Comparison of ENCODE assay signal across 17 mouse cellular contexts in the genomic region with DNA sequence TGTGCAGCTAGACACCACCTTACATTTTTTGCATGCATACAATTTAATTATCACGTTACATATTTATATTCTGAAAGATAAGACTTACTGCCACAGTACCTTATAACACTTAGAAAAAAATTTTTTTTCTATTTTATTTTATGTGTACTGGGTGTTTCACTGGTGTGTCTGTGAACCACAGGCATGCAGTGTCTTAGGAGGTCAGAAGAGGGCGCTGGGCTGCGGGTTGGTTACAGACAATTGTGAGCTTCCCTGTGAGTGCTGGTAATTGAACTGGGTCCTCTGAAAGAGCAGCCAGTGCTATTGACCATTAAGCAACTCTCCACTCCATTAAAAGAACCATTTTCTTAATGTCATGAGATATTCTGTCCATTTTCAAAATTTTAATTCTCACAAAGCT. TPM values are rescaled to one million over a fixed set of nuclear protein-coding genes. Genes with fewer than 3 reads are reported as not detected.
DNase-seq lines count a peak whose midpoint lies in the region; ATAC-seq and TF ChIP-seq lines count a peak whose summit lies in the region.
"Had no signal": no experiment of that assay in that cellular context is flagged by ENCODE, and none has a peak within 500 bp of the region (broad histone marks: within the 10 kb centered on the region; RNA-seq: fewer than 3 reads in every experiment).

No protein-coding gene starts in this region.

- peaks cover 4% of the 10 kb centered on the region; the same call in 1 of the 2 replicates for H3K79me2 ChIP-seq in heart, adult 2 months (replicated peaks; ENCODE audit: control insufficient read depth, insufficient read depth, low read length)
- H3K79me2 ChIP-seq in MEL (ENCODE audit: control insufficient read depth, insufficient read depth, low read length, poor library complexity), result no peaks in the 10 kb centered on the region

- H3K36me3 ChIP-seq in heart, adult 2 months (ENCODE audit: control insufficient read depth, insufficient read depth, low read length), result peaks cover 2% of the 10 kb centered on the region; the same call in 1 of the 2 replicates
- H3K36me3 ChIP-seq in midbrain, postnatal 0 days (ENCODE audit: insufficient read depth, low read length), result no peaks in the 10 kb centered on the region
- no peaks in the 10 kb centered on the region for H3K36me3 ChIP-seq in midbrain, embryonic 11.5 days (ENCODE audit: control insufficient read depth, insufficient read depth, low read length)
- no peaks in the 10 kb centered on the region for H3K36me3 ChIP-seq in MEL (ENCODE audit: control insufficient read depth in 1 of 2, insufficient read depth in 2 of 2, low read length in 2 of 2)
- 0 out of 2 replicates have a peak, but pooled peaks cover 2% of the 10 kb centered on the region for H3K36me3 ChIP-seq in small intestine, adult 2 months (ENCODE audit: control insufficient read depth, insufficient read depth, low read length)
- H3K36me3 ChIP-seq: embryonic facial prominence, embryonic 15.5 days; forebrain, embryonic 15.5 days; limb, embryonic 13.5 days; midbrain, embryonic 13.5 days; stomach, embryonic 15.5 days had no signal

- H3K4me3 ChIP-seq in heart, adult 2 months, result no peak overlapping the region
- H3K4me3 ChIP-seq in midbrain, postnatal 0 days (ENCODE audit: low read depth, low read length), result no peak overlapping the region
- H3K4me3 ChIP-seq in midbrain, embryonic 11.5 days (ENCODE audit: low read depth, low read length), result no peak overlapping the region
- H3K4me3 ChIP-seq in MEL (ENCODE audit: control insufficient read depth in 1 of 2, insufficient read depth in 1 of 2, low read depth in 2 of 2, low read length in 2 of 2), result no peak overlapping the region
- no peak overlapping the region for H3K4me3 ChIP-seq in small intestine, adult 2 months (ENCODE audit: low read depth, low read length)
- H3K4me3 ChIP-seq: embryonic facial prominence, embryonic 15.5 days; forebrain, embryonic 15.5 days; left cerebral cortex, adult 2 months; limb, embryonic 13.5 days; midbrain, embryonic 13.5 days; stomach, embryonic 15.5 days had no signal

- 84% methylated on average over 3 of the region's 3 CpGs for WGBS in heart, adult 2 months
- 85% methylated on average over 3 of the region's 3 CpGs for WGBS in midbrain, postnatal 0 days
- WGBS in midbrain, embryonic 11.5 days, result 81% methylated on average over 3 of the region's 3 CpGs
- 82% methylated on average over 3 of the region's 3 CpGs for WGBS in small intestine, adult 2 months

- no peaks in the 10 kb centered on the region for H3K9me3 ChIP-seq in midbrain, postnatal 0 days (ENCODE audit: low read length)
- H3K9me3 ChIP-seq in midbrain, embryonic 11.5 days (ENCODE audit: control insufficient read depth, low read length), result no peaks in the 10 kb centered on the region
- no peaks in the 10 kb centered on the region for H3K9me3 ChIP-seq in MEL (replicated peaks; ENCODE audit: insufficient read depth, low read length)
- H3K9me3 ChIP-seq: embryonic facial prominence, embryonic 15.5 days; forebrain, embryonic 15.5 days; limb, embryonic 13.5 days; midbrain, embryonic 13.5 days; stomach, embryonic 15.5 days had no signal

- no peak for TF ChIP-seq POLR2A in heart, adult 2 months (IDR thresholded peaks at IDR 0.05; ENCODE audit: insufficient read depth, low read depth, low read length)
- no peak for TF ChIP-seq POLR2A in MEL (IDR thresholded peaks at IDR 0.05; ENCODE audit: control insufficient read depth in 1 of 2, insufficient read depth in 1 of 2, low read depth in 1 of 2, low read length in 2 of 2, poor library complexity in 1 of 2)
- no peak for TF ChIP-seq POLR2A in small intestine, adult 2 months (IDR thresholded peaks at IDR 0.05; ENCODE audit: low read depth, low read length)

- ATAC-seq in midbrain, postnatal 0 days (ENCODE audit: low FRiP score), result no peak
- no peak for ATAC-seq in midbrain, embryonic 11.5 days (ENCODE audit: low FRiP score)
- ATAC-seq: forebrain, embryonic 15.5 days; midbrain, embryonic 13.5 days had no signal

- intact Hi-C loops in heart, adult 2 months (cut with DNase I), result no loop called here
- intact Hi-C loops in heart, postnatal 25 days (cut with DNase I), result no loop called here

- no peak overlapping the region for H3K4me2 ChIP-seq in midbrain, postnatal 0 days (ENCODE audit: low read depth, low read length, poor library complexity, severe bottlenecking)
- no peak overlapping the region for H3K4me2 ChIP-seq in midbrain, embryonic 11.5 days
- H3K4me2 ChIP-seq: embryonic facial prominence, embryonic 15.5 days; forebrain, embryonic 15.5 days; heart, embryonic 11.5 days; limb, embryonic 13.5 days; midbrain, embryonic 13.5 days; stomach, embryonic 15.5 days had no signal

- no peak overlapping the region for H3K9ac ChIP-seq in heart, adult 2 months (ENCODE audit: low read depth, low read length)
- no peak overlapping the region for H3K9ac ChIP-seq in midbrain, postnatal 0 days (replicated peaks; ENCODE audit: low read length, poor library complexity, severe bottlenecking)
- H3K9ac ChIP-seq in midbrain, embryonic 11.5 days (ENCODE audit: low read length), result no peak overlapping the region
- no peak overlapping the region for H3K9ac ChIP-seq in MEL (ENCODE audit: control insufficient read depth, low read depth, low read length, poor library complexity, severe bottlenecking)
- H3K9ac ChIP-seq: embryonic facial prominence, embryonic 15.5 days; forebrain, embryonic 15.5 days; limb, embryonic 13.5 days; midbrain, embryonic 13.5 days; stomach, embryonic 15.5 days had no signal

- peaks cover 4% of the 10 kb centered on the region; the same call in 1 of the 2 replicates for H3K4me1 ChIP-seq in heart, adult 2 months (ENCODE audit: control insufficient read depth, insufficient read depth, low read length)
- no peaks in the 10 kb centered on the region for H3K4me1 ChIP-seq in midbrain, postnatal 0 days (ENCODE audit: insufficient read depth, low read length)
- H3K4me1 ChIP-seq in midbrain, embryonic 11.5 days (ENCODE audit: control insufficient read depth, insufficient read depth, low read length), result no peaks in the 10 kb centered on the region
- no peaks in the 10 kb centered on the region for H3K4me1 ChIP-seq in MEL (ENCODE audit: control insufficient read depth in 1 of 2, insufficient read depth in 2 of 2, low read length in 2 of 2)
- no peaks in the 10 kb centered on the region for H3K4me1 ChIP-seq in small intestine, adult 2 months (ENCODE audit: control insufficient read depth, insufficient read depth, insufficient read length, low read length)
- H3K4me1 ChIP-seq: embryonic facial prominence, embryonic 15.5 days; forebrain, embryonic 15.5 days; limb, embryonic 13.5 days; midbrain, embryonic 13.5 days; stomach, embryonic 15.5 days had no signal

- no peak for TF ChIP-seq RAD21 in MEL (IDR thresholded peaks at IDR 0.05; ENCODE audit: low read depth, low read length)

- H3K27ac ChIP-seq in heart, adult 2 months, result no peak overlapping the region
- no peak overlapping the region for H3K27ac ChIP-seq in midbrain, postnatal 0 days (ENCODE audit: low read depth, low read length)
- H3K27ac ChIP-seq in midbrain, embryonic 11.5 days (ENCODE audit: low read depth, low read length), result no peak overlapping the region
- no peak overlapping the region for H3K27ac ChIP-seq in MEL (ENCODE audit: control insufficient read depth, low read depth, low read length)
- H3K27ac ChIP-seq in small intestine, adult 2 months (ENCODE audit: insufficient read depth, low read depth, low read length), result no peak overlapping the region
- H3K27ac ChIP-seq: embryonic facial prominence, embryonic 15.5 days; forebrain, embryonic 15.5 days; left cerebral cortex, adult 2 months; limb, embryonic 13.5 days; midbrain, embryonic 13.5 days; stomach, embryonic 15.5 days had no signal

- H3K27me3 ChIP-seq in heart, adult 2 months (ENCODE audit: control insufficient read depth, insufficient read depth, low read length), result no peaks in the 10 kb centered on the region
- no peaks in the 10 kb centered on the region for H3K27me3 ChIP-seq in midbrain, postnatal 0 days (ENCODE audit: insufficient read depth, low read length)
- no peaks in the 10 kb centered on the region for H3K27me3 ChIP-seq in midbrain, embryonic 11.5 days (ENCODE audit: control insufficient read depth, insufficient read depth, low read length)
- H3K27me3 ChIP-seq in MEL (ENCODE audit: control insufficient read depth in 1 of 2, insufficient read depth in 2 of 2, low read length in 2 of 2), result no peaks in the 10 kb centered on the region
- no peaks in the 10 kb centered on the region for H3K27me3 ChIP-seq in small intestine, adult 2 months (ENCODE audit: control insufficient read depth, insufficient read depth, low read length)
- H3K27me3 ChIP-seq: embryonic facial prominence, embryonic 15.5 days; forebrain, embryonic 15.5 days; limb, embryonic 13.5 days; midbrain, embryonic 13.5 days; stomach, embryonic 15.5 days had no signal

- TF ChIP-seq EP300 in heart, adult 2 months (IDR thresholded peaks at IDR 0.05; ENCODE audit: insufficient read depth, low read depth, low read length), result no peak
- no peak for TF ChIP-seq EP300 in MEL (IDR thresholded peaks at IDR 0.05; ENCODE audit: low read depth in 1 of 2, low read length in 2 of 2)

- peak; percentile 22 for TF ChIP-seq CTCF in heart, adult 2 months (IDR thresholded peaks at IDR 0.05)
- peak; percentile 9; the same call in 1 of the 2 replicates for TF ChIP-seq CTCF in midbrain, postnatal 0 days (IDR thresholded peaks at IDR 0.05)
- peak; percentile 20 to 42 (median 40); a peak in 3 of 6 replicates for TF ChIP-seq CTCF in MEL (IDR thresholded peaks at IDR 0.05 in 2 of 3, conservative IDR thresholded peaks at IDR 0.05 in 1 of 3; ENCODE audit: control insufficient read depth in 1 of 3, insufficient read depth in 1 of 3, low read depth in 2 of 3, low read length in 3 of 3, poor library complexity in 1 of 3, severe bottlenecking in 1 of 3)
- TF ChIP-seq CTCF in small intestine, adult 2 months (IDR thresholded peaks at IDR 0.05; ENCODE audit: extremely low read depth, insufficient read length, insufficient replicate concordance, low read depth, low read length), result peak; percentile 10; the same call in 1 of the 2 replicates

- DNase-seq in heart, adult 2 months, result peak in 1 of 2 experiments; percentile 13
- DNase-seq in heart, postnatal 25 days (ENCODE audit: low spot score), result no peak
- no peak for DNase-seq in midbrain, postnatal 0 days (ENCODE audit: low spot score)
- DNase-seq in midbrain, embryonic 11.5 days (ENCODE audit: low spot score, missing footprints), result no peak
- DNase-seq in MEL (ENCODE audit: low read depth, low spot score), result peak; percentile 11
- no peak for DNase-seq in retina, postnatal 1 day
- DNase-seq in gastrocnemius, adult 18-20 months (ENCODE audit: low spot score), result no peak
- DNase-seq: adrenal gland, postnatal 14 days; gastrocnemius, postnatal 10 days had no signal

RNA-seq across cellular contexts. Expression of gene Map3k5, which starts 43.3 kb away (rescaled TPM):
- 10 to 100 TPM; 42.6 to 45.3 TPM for total RNA-seq in heart, adult 2 months (2021)
- polyA plus RNA-seq in heart, adult 2 months (2012; rRNA removed), result 7.6 and 11.9 TPM in 2 replicates
- 10 to 100 TPM; 37.0 to 37.7 TPM for total RNA-seq in heart, postnatal 25 days (2021)
- total RNA-seq in midbrain, postnatal 0 days (2014; rRNA removed), result 5.3 and 7.1 TPM in 2 replicates
- polyA plus RNA-seq in midbrain, postnatal 0 days (2015; fragmentation: Nextera tagmentation; extraction: Ambion mirVana), result 1.3 and 1.5 TPM in 2 replicates
- 0.51 and 1.0 TPM in 2 replicates for polyA plus RNA-seq in midbrain, embryonic 11.5 days (2014; fragmentation: Nextera tagmentation; extraction: Ambion mirVana)
- total RNA-seq in MEL (2012; rRNA removed), result 0.35 and 0.39 TPM in 2 replicates
- under 1 TPM in 1 of 2 experiments, not detected in 1; 0.97 TPM for polyA plus RNA-seq in MEL (2012; ENCODE audit: insufficient read depth in 1 of 2, insufficient read length in 2 of 2, low read depth in 1 of 2, low replicate concordance in 2 of 2, missing spikeins in 1 of 2)
- 1.6 and 2.2 TPM in 2 replicates for polyA plus RNA-seq in small intestine, adult 2 months (2012; rRNA removed)
- 1 to 10 TPM; 7.3 to 8.4 TPM for total RNA-seq in gastrocnemius, adult 18-20 months (2021)
